Mouse (Mus musculus) stomach, embryonic 14.5 days (tissue): ENCODE data around the gene Best3. TPM values are rescaled to one million over a fixed set of nuclear protein-coding genes. Genes with fewer than 3 reads are reported as not detected.

Experiments
- ATAC-seq: fragments of 200-750 bp; cut with Nextera tagmentation; 2 replicates; pipeline ENCODE4 v1.8.0; 2017; ENCODE audit warnings: low read depth, moderate TSS enrichment; ENCODE audit not compliant: insufficient number of reproducible peaks, insufficient read depth, low FRiP score
- H3K27ac ChIP-seq: fragments of 300-500 bp; sonication (generic); 2 replicates; pipeline ENCODE4 v1.5.1; 2014; ENCODE audit warnings: mild to moderate bottlenecking, low read length, moderate library complexity, mixed read lengths
- H3K27me3 ChIP-seq: fragments of 300-500 bp; sonication (generic); 2 replicates; pipeline ENCODE4 v1.6.1; 2014; ENCODE audit warnings: low read length, control low read depth, mixed read lengths; ENCODE audit not compliant: control insufficient read depth, insufficient read depth
- H3K36me3 ChIP-seq: fragments of 300-500 bp; sonication (generic); 2 replicates; pipeline ENCODE4 v1.6.1; 2014; ENCODE audit warnings: mild to moderate bottlenecking, control low read depth, low read length, moderate library complexity, mixed read lengths; ENCODE audit not compliant: control insufficient read depth, insufficient read depth
- H3K4me1 ChIP-seq: fragments of 300-500 bp; sonication (generic); 2 replicates; pipeline ENCODE4 v1.6.1; 2014; ENCODE audit warnings: low read length, control low read depth, mixed read lengths; ENCODE audit not compliant: control insufficient read depth, insufficient read depth
- H3K4me2 ChIP-seq: fragments of 300-500 bp; sonication (generic); replicated peaks from 2 replicates; pipeline ENCODE4 v1.6.1; 2014; ENCODE audit warnings: low read depth, low read length, control low read depth
- H3K4me3 ChIP-seq: fragments of 300-500 bp; sonication (generic); 2 replicates; pipeline ENCODE4 v1.5.1; 2014; ENCODE audit warnings: low read depth, low read length, control low read depth
- H3K9ac ChIP-seq: fragments of 300-500 bp; sonication (generic); replicated peaks from 2 replicates; pipeline ENCODE4 v1.6.1; 2014; ENCODE audit warnings: low read depth, mild to moderate bottlenecking, control low read depth, low read length, moderate library complexity, mixed read lengths
- H3K9me3 ChIP-seq: fragments of 300-500 bp; sonication (generic); 2 replicates; pipeline ENCODE4 v1.6.1; 2016; ENCODE audit warnings: low read depth, low read length, control low read depth; ENCODE audit not compliant: control insufficient read depth
- WGBS: fragments of 180-500 bp; shearing (Covaris S2); extraction: QIAGEN DNeasy Blood & Tissue Kit; methylation state at CpG from one replicate; pipeline ENCODE4 v1.1.7; 2014; 5-methylcytosine and 5-hydroxymethylcytosine counted together
- polyA plus RNA-seq: library from polyadenylated mRNA; unstranded; fragments of >200 nt; fragmentation: Nextera tagmentation; extraction: Ambion mirVana; gene quantifications from 2 replicates; pipeline ENCODE4 v1.2.1, GENCODE M21; 2014

The Best3 gene
- not detected in 2 replicates for polyA plus RNA-seq

DNA sequence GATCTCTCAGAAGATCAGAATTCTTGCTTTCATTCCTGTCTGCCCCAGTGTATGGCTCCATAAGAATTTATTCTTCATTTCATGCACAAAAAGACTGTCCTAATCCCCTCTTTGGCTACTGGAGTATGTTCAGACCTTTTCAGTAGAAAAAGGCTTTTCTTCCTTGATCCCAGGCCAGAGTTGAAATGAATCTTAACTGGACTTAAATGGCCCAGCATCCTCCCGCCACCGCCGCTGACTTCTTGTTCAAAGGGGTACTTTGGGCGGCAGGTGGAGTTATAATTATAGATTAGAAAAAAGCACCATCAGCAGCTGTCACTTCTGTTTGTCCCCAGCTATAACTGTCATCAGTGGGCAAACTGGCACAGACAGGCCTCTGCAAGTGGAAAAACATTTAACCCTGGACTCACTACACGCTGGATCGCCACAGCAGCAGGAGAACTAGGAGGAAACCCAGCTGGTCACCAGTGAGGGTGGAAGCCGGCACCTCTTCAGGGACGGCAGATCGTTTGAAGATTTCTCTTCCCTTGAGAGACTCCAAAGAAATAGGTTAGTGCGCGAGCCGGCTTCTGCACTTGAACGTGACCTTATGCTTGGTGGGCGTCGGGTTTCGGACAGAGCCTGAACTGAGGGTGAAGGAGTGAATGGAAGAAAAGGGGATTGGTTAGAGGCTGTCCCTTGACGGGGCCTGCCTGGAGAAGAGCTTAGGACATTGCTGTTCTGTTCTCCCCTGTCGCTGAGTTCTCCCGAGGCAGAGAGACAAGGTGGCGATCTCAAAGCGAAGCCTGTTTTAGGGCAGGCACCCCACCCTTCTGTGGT is at the start of gene Best3:
Gene Best3, plus strand, starts transcription at position 51 of the 819 bp plus-strand sequence.
- Histone ChIP-seq H3K27me3 (no peaks in the 10 kb centered on the region), H3K4me3 (no peak within 1 kb of the TSS), H3K4me1 (0 out of 2 replicates have a peak, but pooled peaks cover 10% of the 10 kb centered on the region), H3K9me3 (no peaks in the 10 kb centered on the region), H3K4me2 (no peak within 1 kb of the TSS), H3K36me3 (no peaks in the 10 kb centered on the region), H3K27ac (no peak within 1 kb of the TSS), H3K9ac (no peak within 1 kb of the TSS)
- ATAC-seq: no peak
- 33% methylated on average over 21 of the region's 21 CpGs for WGBS

DNA sequence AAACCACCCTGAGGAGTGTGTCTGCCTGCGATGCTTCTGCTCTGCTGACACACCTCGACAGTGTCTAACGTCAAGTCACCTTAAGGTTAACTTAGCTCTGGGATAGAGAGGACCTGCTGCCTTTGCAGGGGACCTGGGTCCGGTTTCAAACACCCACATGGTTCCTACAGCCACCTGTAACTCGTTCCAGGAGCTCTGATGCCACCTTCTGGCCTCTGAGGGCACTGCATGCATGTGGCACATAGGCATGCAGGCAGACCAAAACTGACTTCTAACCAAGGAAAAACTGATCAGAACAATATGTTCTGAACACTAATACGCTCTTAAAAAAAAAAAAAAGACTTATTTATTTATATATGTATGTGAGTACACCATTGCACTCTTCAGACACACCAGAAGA is 43.1 kb upstream of the Best3 start:
- H3K9ac ChIP-seq: no peak overlapping the region
- H3K36me3 ChIP-seq: peaks cover 6% of the 10 kb centered on the region; the same call in 1 of the 2 replicates
- no peak overlapping the region for H3K27ac ChIP-seq
- no peak for ATAC-seq
- WGBS: 94% methylated on average over 6 of the region's 6 CpGs
- H3K27me3 ChIP-seq: no peaks in the 10 kb centered on the region
- no peaks in the 10 kb centered on the region for H3K4me1 ChIP-seq
- H3K9me3 ChIP-seq: no peaks in the 10 kb centered on the region
- H3K4me2 ChIP-seq: no peak overlapping the region
- H3K4me3 ChIP-seq: no peak overlapping the region

DNA sequence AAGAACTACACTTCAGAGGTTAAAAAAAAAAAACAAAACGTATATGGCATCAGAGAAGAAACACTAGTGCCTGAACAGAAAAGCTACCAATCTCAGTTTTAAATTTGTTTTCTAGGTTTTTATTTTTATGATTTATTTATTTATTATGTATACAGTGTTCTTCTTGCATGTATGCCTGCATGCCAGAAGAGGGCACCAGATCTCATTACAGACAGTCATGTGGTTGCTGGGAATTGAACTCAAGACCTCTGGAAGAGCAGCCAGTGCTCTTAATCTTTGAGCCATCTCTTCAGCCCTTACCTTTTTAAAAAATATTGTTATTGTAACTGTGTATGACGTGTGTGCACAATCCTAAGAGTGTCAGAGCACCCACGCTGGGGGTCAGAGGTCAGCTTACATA is 42.0 kb upstream of the Best3 start:
- H3K27me3 ChIP-seq: no peaks in the 10 kb centered on the region
- WGBS: 77% methylated on average over 3 of the region's 3 CpGs
- no peak overlapping the region for H3K4me2 ChIP-seq
- no peak overlapping the region for H3K9ac ChIP-seq
- no peak for ATAC-seq
- H3K9me3 ChIP-seq: no peaks in the 10 kb centered on the region
- no peaks in the 10 kb centered on the region for H3K4me1 ChIP-seq
- no peaks in the 10 kb centered on the region for H3K36me3 ChIP-seq
- no peak overlapping the region for H3K4me3 ChIP-seq
- no peak overlapping the region for H3K27ac ChIP-seq

DNA sequence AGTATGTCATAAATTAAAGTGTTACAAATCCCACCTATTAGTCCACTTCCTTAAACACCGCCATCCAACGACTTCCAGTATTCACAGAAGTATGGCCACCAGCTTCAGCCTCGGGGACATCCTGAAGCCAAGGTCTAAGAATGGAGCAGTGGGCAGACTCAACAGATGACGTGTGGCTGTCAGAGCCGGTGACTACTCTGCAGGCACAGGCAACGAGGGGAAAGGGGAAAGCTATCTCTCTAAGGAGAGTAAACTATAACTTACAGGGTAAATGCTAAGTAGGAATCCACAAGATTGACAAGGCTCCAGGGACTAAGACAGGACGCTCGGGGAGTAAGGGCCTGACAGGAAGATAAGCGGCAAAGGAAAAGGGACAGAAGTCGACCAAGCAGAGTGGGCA is 41.2 kb upstream of the Best3 start:
- ATAC-seq: no peak
- Histone ChIP-seq H3K9me3 (no peaks in the 10 kb centered on the region), H3K27me3 (no peaks in the 10 kb centered on the region), H3K27ac (no peak overlapping the region), H3K36me3 (no peaks in the 10 kb centered on the region), H3K4me1 (no peaks in the 10 kb centered on the region), H3K9ac (no peak overlapping the region), H3K4me3 (no peak overlapping the region), H3K4me2 (no peak overlapping the region)
- whole genome bisulfite sequencing: 68% methylated on average over 10 of the region's 10 CpGs

DNA sequence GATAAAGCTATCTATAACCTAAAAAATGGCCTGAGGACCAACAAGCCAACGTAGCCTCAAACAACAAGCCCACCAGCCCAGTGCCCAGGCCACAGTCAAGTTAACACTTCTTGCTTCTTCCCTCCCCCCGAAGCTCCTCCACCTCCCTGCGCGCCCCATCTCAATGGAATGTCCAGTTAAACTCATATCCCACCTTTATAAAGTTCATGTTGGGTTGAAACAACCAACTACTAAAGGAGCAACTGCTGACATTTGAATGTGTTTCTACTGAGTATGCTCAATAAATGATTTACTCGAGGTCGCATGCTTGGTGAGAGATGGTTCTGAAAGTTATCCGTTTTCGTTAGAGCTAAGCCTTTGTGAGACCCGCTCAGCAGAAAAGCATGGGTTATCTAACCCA is 37.7 kb upstream of the Best3 start:
- Histone ChIP-seq H3K4me3 (no peak overlapping the region), H3K9me3 (no peaks in the 10 kb centered on the region), H3K36me3 (no peaks in the 10 kb centered on the region), H3K4me1 (no peaks in the 10 kb centered on the region), H3K27ac (no peak overlapping the region), H3K4me2 (peak overlapping the region; percentile 87), H3K9ac (no peak overlapping the region), H3K27me3 (no peaks in the 10 kb centered on the region)
- WGBS: 66% methylated on average over 9 of the region's 9 CpGs
- ATAC-seq: no peak

DNA sequence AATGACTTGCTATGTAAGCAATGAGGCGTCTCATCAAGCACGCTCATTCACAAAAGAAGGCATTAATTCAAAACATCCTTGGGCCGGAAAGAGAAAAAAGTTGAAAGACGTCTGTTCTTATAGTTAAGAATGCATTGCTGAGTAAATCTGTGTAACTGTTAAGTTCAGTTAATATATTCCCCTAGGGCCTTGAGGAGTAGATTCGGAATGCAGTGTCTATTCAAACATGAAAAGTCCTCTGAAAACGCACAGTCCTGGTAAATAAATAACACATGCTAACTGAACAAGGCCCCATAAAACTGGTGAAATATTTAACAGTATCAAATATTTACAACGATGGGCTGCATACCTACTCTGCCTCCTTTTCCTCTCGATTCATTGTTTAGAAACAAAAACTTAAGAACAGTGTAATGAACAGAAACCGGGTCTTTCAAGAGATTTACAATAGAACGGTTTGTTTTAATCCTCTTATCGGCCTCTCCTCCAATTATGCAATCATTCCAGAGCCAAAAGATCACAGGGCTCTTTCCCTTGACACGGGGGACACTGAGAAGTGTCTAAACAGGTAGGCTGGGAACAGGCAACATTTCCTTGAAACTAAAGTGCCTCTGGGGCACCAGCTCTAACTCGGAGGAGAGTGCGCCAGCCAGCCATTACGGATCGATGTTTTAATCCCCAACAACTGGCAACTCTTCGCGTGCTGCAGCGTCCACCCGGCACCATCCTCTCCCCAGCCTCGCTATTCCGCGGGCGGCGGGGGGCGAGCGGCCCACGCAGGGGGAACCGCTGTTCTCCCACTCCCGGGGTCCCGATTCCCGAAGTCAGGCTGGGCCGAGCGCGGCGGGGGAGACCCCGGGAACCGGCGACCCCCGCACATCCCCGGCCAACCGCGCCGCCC is 36.8 kb upstream of the Best3 start:
- Histone ChIP-seq H3K9ac (peak overlapping the region; percentile 68), H3K27me3 (no peaks in the 10 kb centered on the region), H3K27ac (peak overlapping the region; percentile 82), H3K4me3 (peak overlapping the region; percentile 77), H3K9me3 (no peaks in the 10 kb centered on the region), H3K4me1 (no peaks in the 10 kb centered on the region), H3K36me3 (no peaks in the 10 kb centered on the region), H3K4me2 (peak overlapping the region; percentile 87)
- peak; percentile 35; the same call in 1 of the 2 replicates for ATAC-seq
- 4% methylated on average over 37 of the region's 44 CpGs for WGBS

DNA sequence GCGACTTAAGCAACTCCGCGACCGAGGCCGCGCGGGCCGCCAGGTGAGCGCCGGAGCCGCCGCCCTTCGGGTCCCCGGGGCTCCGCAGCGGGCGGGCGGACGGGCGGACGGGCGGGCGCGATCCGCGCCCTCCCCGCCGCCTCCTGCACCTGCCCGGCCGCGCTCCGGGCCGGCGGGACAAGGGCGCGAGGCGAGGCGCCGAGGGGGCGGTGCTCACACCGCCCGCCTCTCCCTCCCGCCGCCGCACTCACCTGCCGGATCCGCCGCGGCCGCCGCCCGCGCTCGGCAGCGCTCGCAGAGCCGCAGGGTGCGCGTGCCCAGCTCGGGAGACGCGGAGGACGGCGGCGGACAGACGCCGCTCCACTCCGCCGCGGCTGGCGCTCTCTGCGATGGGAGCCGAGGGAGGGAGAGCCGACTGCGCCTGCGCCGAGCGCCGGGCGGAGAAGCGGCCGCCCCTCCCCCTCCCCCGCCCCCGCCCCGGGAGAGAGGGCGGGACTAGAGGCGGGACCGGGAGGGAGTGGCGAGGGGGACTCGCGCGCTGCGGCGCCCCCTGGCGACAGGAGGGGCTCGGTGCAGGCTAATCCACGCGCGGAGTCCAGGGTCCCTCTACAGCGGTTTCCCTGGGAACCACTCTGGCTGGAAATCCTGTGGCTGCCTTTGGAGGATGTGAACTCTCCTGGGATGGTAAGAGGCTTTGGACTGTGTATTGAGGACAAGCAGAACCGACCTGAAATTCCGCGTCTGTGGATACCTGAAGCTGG is 35.9 kb upstream of the Best3 start, which contains the start of gene Rab3ip:
Gene Rab3ip, minus strand, starts transcription at position 761 of the 761 bp plus-strand sequence.
- H3K4me1 ChIP-seq: no peaks in the 10 kb centered on the region
- H3K36me3 ChIP-seq: no peaks in the 10 kb centered on the region
- peak within 1 kb of the TSS; percentile 82 for H3K27ac ChIP-seq
- H3K9ac ChIP-seq: peak within 1 kb of the TSS; percentile 68
- no peaks in the 10 kb centered on the region for H3K27me3 ChIP-seq
- under 1% methylated on average over 52 of the region's 103 CpGs for WGBS
- H3K9me3 ChIP-seq: no peaks in the 10 kb centered on the region; the same call in 1 of the 2 replicates
- H3K4me2 ChIP-seq: peak within 1 kb of the TSS; percentile 87
- H3K4me3 ChIP-seq: peak within 1 kb of the TSS; percentile 77
- peak; percentile 93 for ATAC-seq

DNA sequence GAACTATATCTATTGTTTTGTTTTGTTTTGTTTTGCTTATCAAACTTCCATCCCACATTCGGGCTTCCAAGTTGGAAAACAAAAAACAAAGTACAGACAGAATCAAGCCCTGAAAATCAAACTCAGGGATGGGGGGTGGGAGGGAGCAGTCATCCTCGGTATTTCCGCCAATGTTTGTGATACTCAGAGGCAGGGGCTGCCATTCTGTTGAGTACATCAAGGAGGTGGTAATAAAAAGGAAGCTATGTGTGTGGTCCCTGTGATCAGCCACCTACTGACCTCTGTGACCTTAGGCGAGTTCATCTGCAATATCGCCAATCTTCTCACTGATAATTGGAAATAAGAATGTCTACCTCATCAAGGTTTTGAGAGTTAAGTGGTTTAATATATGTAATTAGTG is 35.2 kb upstream of the Best3 start:
- Histone ChIP-seq H3K36me3 (no peaks in the 10 kb centered on the region), H3K4me3 (peak overlapping the region; percentile 77), H3K4me2 (peak overlapping the region; percentile 40), H3K9me3 (no peaks in the 10 kb centered on the region; the same call in 1 of the 2 replicates), H3K27me3 (no peaks in the 10 kb centered on the region), H3K4me1 (no peaks in the 10 kb centered on the region), H3K9ac (no peak overlapping the region), H3K27ac (no peak overlapping the region)
- ATAC-seq: no peak
- WGBS: 20% methylated on average over 5 of the region's 5 CpGs
